Mouse (Mus musculus): Measurements from ENCODE around the gene Fam187b.

- TF ChIP-seq CTCF (IDR thresholded peaks at IDR 0.05; ENCODE audit: low read depth, low read length), result no peak
- no peak for TF ChIP-seq POLR2A (IDR thresholded peaks at IDR 0.05; ENCODE audit: extremely low read depth, insufficient read depth, low read length)
Observed at GRCm38 (mm10) chr7:30968611-30969010, 5.0 kb upstream of the Fam187b start.
